Mouse (Mus musculus): Measurements from ENCODE around the gene Zfp39.

The Zfp39 gene

GRCm38 (mm10) chr11:58903511-58904409 is at the start of gene Zfp39:
Gene Zfp39 (minus strand): TSS chr11:58904225.
- DNase-seq = peak; percentile 96

DNA sequence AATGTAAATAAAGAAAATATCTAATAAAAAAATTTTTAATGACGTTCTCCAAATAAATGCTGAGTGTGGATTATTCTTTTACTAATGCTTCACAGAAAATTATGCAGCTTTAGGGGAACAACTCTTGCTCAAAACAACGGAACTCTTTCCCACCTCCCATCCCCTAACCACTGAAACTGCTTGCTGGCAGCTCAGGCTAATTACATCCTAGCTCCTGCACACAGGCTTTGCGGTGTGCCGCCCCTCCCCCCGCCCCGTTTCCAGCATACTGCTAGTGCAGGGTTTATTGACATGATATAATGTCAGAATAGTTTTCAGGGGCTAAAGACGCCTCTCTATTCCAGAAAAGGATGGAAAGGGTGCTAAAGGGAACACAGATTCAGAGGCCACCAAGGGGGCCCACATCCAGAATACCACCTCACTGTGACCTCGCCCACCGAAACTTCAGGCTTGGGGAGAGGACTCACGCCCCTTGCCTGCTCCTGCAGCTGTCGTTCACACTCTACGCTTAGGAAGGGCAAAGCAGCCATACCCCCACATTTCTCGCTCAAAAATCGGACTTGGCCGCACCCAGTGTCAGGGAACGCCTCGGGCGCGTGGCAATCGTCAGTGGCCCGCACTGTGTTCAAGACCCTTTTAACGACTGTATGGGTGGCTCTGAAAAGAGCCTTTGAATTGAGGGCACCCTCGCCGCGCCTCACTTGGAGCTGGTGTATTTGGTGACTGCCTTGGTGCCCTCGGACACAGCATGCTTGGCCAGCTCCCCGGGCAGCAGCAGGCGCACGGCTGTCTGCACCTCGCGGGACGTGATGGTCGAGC is 49.5 kb upstream of the Zfp39 start:
- no peak for DNase-seq

GRCm38 (mm10) chr11:58951210-58951609 is 47.2 kb upstream of the Zfp39 start:
- no peak for DNase-seq

DNA sequence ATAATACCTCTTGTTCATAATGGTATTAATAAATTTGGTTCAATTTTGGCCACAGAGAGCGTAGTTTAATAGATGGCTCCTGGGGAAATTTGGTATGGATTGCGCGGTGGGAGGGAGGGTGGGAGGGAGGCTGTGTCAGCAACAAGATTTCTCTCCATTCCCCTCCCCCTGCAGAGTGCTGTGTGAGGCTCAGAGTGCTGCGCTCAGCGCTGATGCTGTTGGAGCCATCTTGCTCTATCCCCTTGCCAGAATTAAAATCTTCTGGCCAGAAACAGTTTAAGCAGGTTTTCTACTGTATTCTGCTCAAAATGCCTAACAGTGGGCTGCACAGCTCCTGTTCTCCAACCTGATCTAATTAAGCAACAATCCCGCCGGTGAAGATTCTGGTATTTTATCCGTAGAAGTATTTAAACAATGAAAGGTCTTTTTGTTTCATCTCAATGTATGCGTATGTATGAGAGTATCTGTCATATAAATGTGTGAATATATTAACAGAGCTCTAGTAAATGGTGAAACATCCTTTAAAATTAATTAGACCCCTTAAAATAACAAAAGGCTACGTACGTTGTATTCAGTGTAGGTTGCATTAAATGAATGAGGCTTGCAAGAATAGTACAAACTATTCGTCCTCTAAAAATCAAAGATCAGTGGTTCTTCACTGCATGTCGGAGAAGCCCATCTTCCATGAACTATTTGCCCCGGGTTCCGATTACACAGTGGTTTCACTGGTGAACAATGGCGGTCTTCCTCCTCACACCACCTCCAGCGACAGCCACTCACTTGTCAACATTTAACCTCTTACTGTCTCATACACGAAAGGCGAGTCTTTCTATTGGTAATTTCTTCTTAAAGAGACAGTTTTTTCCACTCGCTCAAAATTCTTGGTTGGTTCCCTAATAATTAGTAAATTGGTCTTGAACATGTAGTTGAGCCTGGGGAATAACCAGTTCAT is 45.7 kb upstream of the Zfp39 start:
- peak; percentile 66 for DNase-seq

- peak; percentile 79 for DNase-seq
Observed at GRCm38 (mm10) chr11:58948542-58949479, 44.8 kb upstream of the Zfp39 start, which contains the start of gene Hist3h2ba. Gene Hist3h2ba (plus strand): TSS chr11:58948920.

GRCm38 (mm10) chr11:58947798-58948528 is 43.9 kb upstream of the Zfp39 start:
- peak; percentile 72 for DNase-seq

GRCm38 (mm10) chr11:58947306-58947705 is 43.3 kb upstream of the Zfp39 start:
- no peak for DNase-seq

DNA sequence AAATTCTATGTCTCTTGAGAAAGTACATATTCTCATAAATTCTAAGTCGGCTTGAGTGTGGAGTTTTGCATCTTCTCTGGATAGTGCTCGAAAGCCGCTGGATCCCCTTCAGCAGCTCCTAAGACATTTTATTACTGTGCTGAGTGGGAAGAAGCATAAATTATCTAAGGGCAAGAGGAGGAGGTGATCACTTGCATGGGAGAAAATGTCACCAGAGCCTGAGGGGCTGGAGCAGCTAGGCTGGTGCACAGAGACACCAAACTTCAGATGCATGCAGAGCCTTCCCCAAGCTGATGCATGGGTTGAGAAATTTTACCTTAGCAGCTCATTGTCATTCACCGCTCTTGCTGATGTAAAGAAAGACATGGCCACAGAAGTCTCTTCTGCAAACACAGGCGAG is 40.1 kb upstream of the Zfp39 start:
- no peak for DNase-seq

- no peak for DNase-seq
Observed at GRCm38 (mm10) chr11:58939088-58939439, 35.0 kb upstream of the Zfp39 start.

- DNase-seq = peak; percentile 92
Observed at GRCm38 (mm10) chr11:58938322-58939087, 34.5 kb upstream of the Zfp39 start, which contains the start of gene Rnf187. Gene Rnf187 (minus strand): TSS chr11:58938916.

DNA sequence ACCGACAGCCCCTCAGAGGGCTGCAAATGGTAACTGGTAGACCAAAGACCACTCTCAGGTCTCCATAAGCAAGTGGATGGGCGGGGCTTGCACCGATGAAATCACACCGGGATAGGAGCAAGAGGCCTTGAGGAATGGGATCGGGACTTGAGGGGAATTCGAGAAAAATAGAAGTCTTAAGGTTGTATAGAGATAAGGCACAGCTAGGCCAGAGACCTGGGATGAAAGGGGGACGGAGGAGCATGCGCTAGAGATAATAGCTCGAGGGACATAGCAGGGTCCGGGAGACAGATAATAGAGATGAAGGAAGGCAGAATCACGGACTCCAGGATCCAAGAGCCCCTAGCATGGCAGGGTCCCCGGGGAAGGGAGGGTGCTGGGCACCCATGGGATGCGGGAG is 33.9 kb upstream of the Zfp39 start:
- no peak for DNase-seq

- no peak for DNase-seq
Observed at GRCm38 (mm10) chr11:58931576-58931975, 27.6 kb upstream of the Zfp39 start.

DNA sequence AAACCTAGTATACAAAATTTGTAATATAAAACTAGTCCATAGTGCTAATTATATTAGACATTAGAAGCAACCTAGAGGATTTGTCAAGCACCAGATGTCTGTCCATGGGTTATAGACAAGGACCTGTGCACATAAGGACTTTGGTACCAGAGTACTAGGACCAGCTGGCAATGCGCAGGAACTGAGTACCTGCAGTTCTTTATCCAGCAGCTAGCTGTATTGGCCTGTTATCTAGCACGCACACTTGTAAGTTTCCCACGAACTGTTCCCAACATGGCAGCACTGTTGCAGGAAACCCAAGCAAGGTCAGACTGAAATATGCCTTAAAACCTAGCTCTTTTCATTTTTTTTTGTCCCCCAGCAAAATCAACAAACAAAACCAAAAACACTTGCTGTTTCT is 26.2 kb upstream of the Zfp39 start:
- no peak for DNase-seq

GRCm38 (mm10) chr11:58929641-58930040 is 25.6 kb upstream of the Zfp39 start:
- DNase-seq = no peak

DNA sequence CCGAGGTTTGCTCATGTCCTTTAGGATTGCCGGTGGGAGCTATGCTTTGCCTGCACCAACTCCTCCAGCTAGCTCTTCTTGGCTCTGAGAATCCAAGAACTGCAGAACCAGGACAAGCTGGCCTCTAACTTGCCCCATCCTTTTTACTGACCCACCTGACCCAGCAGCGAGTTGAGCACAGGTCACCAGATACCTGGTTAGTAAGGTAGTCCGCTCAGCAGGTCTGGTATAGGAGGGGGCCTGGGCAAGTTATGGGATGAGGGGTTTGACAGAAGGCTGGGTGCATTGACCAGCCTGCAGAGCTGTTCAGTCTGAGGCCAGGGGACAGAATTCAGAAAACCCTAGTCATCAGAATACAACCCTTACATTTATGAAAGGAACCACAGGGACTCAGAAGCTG is 25.0 kb upstream of the Zfp39 start:
- DNase-seq = no peak

GRCm38 (mm10) chr11:58927790-58928651 is 24.0 kb upstream of the Zfp39 start:
- DNase-seq = no peak

DNA sequence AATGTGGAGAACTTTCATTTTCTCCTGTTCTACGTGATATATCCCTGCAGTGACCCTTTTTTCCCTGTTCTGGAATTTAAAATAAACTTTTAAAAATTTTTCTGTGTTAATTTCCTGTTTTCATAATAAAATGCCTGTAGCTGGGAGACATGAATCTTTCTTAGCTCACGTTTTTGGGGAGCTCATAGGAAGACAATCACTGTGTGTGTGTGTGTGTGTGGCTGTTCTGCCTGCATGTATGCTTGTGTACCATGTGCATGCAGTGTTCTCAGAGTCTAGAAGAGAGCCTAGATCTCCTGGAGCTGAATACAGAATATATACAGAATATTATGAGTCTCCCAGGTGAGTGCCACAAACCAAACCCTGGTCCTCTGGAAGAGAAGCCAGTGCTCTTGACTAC is 23.0 kb upstream of the Zfp39 start:
- DNase-seq = no peak

GRCm38 (mm10) chr11:58926651-58927050 is 22.6 kb upstream of the Zfp39 start:
- no peak for DNase-seq

DNA sequence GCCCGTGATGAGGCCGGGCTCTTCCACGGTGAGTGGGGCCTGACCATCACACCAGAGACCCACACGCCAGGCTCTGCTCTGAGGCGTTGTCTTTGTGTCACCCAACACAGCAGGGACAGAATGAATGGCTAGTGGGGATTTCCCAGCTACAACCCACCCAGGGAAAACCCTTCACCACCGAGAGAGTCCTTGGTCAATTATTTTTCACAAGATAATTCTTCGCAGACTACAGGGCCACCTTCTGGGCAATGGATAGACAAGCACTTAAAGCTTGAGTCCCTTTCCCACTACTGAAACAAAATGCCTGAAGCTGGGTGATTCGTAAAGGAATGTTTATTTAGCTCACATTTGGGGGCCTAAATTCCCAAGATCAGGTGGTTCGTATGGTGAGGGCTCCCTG is 18.4 kb upstream of the Zfp39 start:
- no peak for DNase-seq
